Mouse (Mus musculus) mouse trophoblast stem cell (cell line): ENCODE results near the gene Nat8.
"Not testable (repeated sequence)": the region's sequence is repeated elsewhere in the genome, so short reads cannot be mapped to it uniquely, and the experiment has no call there.

Source experiments
- in situ Hi-C, 2 experiments: fragments of 300-500 bp; cut with MseI, MboI; formaldehyde crosslinking; loops; 2 replicates in 1 of 2; 3 replicates in 1 of 2; pipeline ENCODE4 v1.15.1; 2025

The Nat8 gene

DNA sequence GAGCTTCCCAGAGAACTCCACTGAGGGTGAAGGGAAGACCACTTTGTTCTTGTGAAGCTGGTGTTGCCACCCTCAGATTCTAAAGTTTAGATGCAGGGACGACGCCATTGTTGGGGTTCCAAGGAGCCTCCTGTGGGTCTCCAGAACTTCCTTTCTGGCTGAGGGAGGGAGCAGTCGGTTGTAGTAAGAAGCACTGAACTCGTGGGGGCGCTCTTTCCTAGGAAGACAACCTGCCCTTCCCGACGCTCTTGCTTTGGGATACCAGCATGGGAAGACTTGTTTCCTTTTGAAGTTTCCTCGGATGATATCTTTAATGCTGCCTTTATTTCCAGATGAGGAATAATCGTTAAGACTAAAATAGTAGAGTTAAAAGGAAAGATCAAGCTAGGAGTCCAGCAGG, 4.9 kb upstream of the Nat8 start:
- in situ Hi-C loops: loop anchor here (5.0 to 10.0 kb wide), 2 partner anchors 55 to 68 kb away; partner anchors contain the start of gene Nat8f4 (in 1 of the 2)

DNA sequence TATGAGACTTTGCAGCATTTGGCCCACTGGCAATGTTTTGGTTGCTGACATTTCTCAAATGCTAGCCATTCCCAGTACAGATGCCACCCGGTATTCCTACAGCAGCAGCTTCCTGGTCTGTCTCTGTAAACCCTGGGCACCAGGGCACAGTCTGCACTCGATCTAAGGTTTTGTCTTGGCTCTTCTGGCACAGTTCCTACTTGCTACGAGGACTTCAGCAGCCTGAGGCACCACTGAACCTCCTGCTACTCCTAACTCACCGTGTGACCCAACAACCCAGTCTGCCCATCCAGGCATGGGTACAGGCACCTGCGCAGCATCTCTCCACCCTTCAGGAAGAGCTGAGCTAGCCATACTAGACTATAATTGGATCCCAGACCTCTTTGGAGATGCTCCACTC, 4.2 kb upstream of the Nat8 start:
- in situ Hi-C loops: loop anchor here (5.0 to 10.0 kb wide), 2 partner anchors 56 to 69 kb away; partner anchors contain the start of gene Nat8f4 (in 1 of the 2)

DNA sequence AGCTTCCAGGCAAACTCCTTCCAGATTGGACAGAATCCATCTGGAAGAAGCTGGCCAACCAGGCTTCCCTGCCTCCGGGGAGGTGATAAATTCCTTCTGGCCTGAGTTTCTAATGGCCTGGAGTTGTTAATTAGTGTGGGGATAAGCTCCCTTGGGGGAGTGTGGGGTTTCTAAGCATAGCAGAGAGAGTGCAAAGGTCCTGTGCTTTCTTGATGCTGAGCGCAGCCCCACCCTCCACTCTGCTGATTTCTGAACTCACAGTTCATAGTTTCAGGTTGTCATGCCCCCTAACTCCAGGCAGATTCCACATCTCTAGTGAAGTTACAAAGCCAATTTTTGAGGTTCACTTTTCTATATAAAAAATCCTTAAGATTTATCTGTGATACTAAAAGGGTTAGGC, 3.2 kb upstream of the Nat8 start:
- in situ Hi-C loops: loop anchor here (5.0 to 10.0 kb wide), 2 partner anchors 57 to 70 kb away; partner anchors contain the start of gene Nat8f4 (in 1 of the 2)

DNA sequence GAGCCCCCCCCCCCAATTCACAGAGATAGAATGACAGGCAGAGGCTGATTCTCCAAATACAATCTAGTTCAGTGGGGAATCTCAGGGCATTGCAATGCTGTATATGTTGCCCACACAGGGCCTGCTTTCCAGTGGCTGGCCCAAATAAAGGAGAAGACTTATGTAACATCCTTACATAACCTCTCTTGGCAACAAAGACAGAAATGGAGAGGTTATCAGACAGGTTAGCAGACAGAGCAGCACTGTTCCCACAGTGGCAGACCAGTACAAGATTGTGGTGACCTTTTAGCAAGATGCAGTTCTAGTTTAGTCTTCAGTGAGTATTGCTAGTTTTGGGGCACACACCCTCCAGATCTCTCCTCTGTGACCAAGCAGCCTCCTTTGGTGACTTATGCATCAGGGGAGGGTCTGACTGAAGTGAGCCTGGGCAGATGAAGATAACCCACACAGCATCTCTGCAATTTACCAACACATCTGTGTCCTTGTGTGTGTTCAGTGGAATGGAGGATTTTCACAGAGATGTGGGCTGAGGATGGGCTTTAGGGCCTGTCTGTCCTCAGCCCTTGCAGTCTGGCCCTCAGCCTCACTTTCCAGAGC, 2.7 kb upstream of the Nat8 start:
- in situ Hi-C loops: loop anchor here (5.0 to 10.0 kb wide), 2 partner anchors 58 to 70 kb away; partner anchors contain the start of gene Nat8f4 (in 1 of the 2)

DNA sequence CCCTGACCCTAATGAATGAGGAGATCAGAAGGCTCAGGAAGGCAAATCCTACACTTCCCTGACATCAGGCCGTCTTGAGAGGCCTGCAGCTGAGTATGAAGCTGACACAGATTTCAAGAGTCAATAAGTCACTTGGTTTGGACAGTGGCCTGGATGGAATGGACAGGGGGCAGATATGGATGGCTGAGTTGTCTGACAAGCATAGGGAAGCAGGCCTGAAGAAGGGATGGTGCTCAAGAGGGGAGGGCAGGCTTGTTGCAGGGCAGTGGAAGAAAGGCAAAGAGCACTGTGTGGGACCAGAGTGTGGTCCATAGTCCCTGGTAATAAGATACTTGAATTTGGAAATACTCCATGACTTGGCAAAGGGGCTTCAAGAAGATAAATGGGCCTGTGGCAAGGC, 2.4 kb downstream of the Nat8 start:
- in situ Hi-C loops: loop anchor here in 1 of 2 experiments (5.0 kb wide), 1 partner anchor 178 kb away; no protein-coding TSS in a partner anchor

DNA sequence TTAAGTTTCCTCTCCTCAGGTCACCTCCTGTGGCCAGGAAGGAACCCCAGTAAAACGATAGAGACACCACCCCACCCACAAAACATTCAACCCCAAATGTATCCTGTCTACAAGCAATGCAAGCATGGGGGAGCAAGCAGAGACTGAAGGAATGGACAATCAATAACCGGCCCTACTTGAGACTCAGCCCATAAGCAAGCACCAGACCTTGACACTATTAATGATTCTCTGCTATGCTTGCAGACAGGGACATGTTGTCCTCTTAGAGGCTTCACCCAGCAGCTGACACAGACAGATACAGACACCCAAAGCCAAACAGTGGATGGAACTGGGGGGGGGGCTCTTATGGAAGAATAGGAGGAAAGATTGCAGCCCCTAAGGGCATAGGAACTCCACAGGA, 6.0 kb downstream of the Nat8 start:
- in situ Hi-C loops: loop anchor here in 1 of 2 experiments (5.0 kb wide), 1 partner anchor 181 kb away; no protein-coding TSS in a partner anchor

DNA sequence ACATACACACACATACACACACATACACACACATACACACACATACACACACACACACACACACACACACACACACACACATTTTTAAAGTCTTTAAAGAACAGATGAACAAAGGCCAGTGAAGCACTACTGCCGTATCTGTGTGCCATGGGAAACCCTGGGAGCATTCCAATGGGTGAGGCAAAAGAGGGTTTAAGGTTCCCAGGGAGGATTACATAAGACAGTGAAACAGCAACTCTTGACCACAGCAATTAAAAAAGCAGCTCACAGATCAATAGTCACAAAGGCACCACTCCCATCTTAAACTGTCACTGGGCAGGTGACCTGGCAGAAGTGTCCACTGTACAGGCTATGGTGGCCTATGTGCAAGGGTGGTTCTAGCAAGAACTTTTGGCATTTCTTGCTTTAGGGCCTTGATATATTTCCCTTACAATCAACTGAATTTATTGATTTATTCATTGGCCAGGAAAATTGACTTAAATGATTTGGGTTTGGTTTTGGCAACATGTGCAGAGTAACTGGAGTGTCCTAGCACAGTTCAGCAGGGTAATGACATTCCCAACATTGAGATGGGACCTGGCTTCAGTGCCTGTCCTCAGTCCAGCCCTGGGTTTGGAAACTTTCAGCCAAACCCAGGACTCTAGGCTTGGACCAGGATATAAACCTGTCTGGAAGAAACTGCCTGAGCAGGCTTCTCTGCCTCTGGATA, 8.3 kb downstream of the Nat8 start:
- in situ Hi-C loops: loop anchor here in 1 of 2 experiments (5.0 kb wide), 1 partner anchor 76 kb away; no protein-coding TSS in a partner anchor

DNA sequence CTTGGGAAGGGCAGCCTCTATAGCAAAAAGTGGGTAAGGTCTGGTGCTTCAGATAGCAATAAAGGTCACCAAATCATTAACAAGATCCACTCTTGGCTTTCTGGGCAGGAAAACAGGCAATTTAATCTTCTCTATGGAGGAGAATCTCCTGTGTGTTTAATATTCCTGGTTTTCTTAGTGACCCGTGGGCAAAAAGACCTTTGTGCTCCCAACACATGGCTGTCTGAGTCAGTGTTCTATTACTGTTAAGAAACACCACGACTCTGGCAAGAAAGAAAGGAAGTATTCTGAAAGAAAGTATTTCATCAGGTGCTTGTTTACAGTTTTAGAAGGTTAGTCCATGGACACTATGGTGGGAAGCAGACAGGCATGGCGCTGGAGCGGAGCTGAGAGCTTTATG, 9.6 kb downstream of the Nat8 start:
- in situ Hi-C loops: loop anchor here in 1 of 2 experiments (5.0 kb wide), 1 partner anchor 75 kb away; no protein-coding TSS in a partner anchor

DNA sequence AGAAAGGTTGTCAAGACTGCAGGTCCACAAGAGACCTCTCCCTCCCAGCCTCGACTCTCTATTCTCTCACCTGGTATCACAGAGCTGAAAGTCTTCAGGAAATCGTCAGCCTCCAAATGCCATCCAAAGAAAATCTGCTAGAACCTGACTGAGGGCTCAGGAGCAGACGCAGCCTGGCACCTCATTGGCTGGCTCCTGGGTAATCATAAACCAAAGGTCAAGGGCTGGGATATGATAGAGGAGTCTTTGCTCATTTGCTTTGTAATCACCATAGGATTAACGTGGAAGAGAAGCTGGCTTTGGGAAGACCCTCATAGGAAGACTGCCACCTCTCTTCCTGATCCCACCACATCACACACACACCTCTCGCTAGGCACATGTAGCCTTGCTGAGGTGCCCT, 11.0 kb downstream of the Nat8 start, which contains the start of the genes Nat8f6 and Nat8f5:
Gene Nat8f6, minus strand, starts transcription at position 118 of the 400 bp plus-strand sequence.
Gene Nat8f5, minus strand, starts transcription at position 136 of the 400 bp plus-strand sequence.
- in situ Hi-C loops: loop anchor here in 1 of 2 experiments (5.0 kb wide), 1 partner anchor 74 kb away; no protein-coding TSS in a partner anchor

DNA sequence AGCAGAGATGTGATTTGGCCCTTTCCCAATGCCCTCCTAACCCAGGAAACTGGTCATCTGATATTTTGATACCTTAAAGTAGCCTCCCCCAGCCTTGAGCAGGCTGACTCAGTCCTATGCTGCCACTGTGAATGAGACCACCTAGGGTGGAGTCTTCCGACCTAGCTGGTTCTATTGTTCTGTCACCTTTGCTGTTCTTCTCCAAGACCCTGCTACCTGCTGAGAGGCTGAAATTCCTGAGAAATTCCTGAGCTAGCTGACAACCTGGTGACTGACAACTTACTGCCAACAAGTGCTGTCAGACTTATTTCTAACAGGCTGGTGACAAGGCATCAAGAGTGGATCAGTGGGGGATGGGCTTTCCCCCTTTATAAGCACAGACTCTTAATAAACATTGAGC, 13.5 kb downstream of the Nat8 start:
- in situ Hi-C loops: no loop called here

DNA sequence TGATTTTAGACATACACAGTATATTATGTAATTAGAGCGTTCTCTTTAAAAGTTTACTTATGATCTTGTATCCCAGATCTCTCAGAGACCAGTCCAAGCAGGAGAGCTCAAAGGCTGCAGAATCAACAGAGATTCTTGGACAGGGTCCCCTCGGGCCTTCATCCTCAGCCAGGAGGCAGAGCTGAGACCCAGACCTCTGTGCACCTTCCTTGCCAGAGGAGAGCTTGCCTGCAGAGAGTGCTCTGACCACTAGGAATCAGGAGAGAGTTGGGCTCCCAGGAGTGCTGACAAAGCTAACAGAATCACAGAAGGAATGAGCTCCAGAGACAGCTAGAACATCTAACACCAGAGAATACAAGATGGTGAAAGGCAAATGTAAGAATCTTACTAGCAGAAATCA, 18.5 kb downstream of the Nat8 start:
- in situ Hi-C loops: no loop called here

DNA sequence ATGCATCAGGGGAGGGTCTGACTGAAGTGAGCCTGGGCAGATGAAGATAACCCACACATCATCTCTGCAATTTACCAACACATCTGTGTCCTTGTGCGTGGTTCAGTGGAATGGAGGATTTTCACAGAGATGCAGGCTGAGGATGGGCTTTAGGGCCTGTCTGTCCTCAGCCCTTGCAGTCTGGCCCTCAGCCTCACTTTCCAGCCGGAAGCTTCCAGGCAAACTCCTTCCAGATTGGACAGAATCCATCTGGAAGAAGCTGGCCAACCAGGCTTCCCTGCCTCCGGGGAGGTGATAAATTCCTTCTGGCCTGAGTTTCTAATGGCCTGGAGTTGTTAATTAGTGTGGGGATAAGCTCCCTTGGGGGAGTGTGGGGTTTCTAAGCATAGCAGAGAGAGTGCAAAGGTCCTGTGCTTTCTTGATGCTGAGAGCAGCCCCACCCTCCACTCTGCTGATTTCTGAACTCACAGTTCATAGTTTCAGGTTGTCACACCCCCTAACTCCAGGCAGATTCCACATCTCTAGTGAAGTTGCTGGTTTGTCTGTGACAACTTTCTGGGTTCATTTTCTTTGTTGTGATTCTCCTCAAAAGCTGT, 20.8 kb downstream of the Nat8 start:
- in situ Hi-C loops: not testable (repeated sequence)

DNA sequence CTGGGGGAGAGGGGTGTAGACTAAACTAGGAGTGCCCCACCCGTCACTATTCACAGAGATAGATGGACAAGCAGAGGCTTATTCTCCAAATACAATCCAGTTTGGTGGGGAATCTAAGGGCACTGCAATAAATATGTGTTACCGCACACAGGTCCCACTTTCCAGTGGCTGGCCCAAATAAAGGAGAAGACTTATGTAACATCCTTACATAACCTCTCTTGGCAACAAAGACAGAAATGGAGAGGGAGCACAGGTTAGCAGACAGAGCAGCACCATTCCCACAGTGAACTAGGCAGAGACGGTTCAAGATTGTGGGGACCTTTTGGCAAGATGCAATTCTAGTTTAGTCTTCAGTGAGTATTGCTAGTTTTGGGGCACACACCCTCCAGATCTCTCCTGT, 21.4 kb downstream of the Nat8 start:
- in situ Hi-C loops: not testable (repeated sequence)

DNA sequence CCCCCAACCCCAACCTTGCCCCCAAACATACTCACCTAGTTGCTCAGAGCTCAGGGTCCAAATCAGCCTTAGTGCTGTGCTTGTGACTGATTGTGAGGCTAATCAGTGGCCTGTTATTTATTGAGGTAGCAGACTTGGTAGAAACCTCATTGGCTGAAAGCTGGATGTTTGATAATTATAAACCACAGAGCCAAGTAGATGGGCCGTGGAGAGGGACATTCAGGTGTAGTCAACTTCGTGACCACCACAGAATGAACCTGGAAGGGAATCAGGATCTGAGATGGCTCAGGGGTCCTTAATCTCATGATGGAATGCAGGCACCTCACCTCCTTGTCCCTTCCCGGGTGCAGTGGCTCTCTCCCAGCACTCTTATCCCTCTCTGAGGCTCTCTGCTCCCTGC, 22.1 kb downstream of the Nat8 start:
- in situ Hi-C loops: not testable (repeated sequence)

DNA sequence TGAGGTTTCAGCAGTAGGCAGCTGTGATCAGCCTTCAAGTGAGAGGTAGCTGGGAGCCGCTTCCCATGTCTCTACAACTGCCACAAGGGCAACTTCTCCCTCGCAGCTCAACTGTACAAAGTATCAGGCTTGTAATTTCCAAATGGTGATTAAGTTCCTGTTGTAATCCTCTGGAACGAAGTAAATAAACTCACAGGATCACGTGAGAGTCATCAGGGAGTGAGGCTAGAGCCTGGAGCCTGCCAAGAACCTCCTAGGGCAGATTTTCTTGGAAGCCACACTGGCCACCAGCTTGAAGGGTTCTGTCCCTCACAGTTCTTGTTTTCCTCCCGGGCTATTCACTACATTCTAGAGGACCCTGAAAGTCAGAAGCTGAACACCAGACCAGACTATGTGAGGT, 28.7 kb downstream of the Nat8 start:
- in situ Hi-C loops: not testable (repeated sequence)
